Mouse (Mus musculus) neutrophil, adult 83 days (primary cell): Measurements from ENCODE around the gene Gm14401. TPM values are rescaled to one million over a fixed set of nuclear protein-coding genes. Genes with fewer than 3 reads are reported as not detected.

Source experiments
- total RNA-seq, 2 experiments: library from RNA; stranded (reverse); gene quantifications; one replicate each; pipeline ENCODE4 v1.2.4; 2023

Gm14401 gene
- not detected for total RNA-seq

DNA sequence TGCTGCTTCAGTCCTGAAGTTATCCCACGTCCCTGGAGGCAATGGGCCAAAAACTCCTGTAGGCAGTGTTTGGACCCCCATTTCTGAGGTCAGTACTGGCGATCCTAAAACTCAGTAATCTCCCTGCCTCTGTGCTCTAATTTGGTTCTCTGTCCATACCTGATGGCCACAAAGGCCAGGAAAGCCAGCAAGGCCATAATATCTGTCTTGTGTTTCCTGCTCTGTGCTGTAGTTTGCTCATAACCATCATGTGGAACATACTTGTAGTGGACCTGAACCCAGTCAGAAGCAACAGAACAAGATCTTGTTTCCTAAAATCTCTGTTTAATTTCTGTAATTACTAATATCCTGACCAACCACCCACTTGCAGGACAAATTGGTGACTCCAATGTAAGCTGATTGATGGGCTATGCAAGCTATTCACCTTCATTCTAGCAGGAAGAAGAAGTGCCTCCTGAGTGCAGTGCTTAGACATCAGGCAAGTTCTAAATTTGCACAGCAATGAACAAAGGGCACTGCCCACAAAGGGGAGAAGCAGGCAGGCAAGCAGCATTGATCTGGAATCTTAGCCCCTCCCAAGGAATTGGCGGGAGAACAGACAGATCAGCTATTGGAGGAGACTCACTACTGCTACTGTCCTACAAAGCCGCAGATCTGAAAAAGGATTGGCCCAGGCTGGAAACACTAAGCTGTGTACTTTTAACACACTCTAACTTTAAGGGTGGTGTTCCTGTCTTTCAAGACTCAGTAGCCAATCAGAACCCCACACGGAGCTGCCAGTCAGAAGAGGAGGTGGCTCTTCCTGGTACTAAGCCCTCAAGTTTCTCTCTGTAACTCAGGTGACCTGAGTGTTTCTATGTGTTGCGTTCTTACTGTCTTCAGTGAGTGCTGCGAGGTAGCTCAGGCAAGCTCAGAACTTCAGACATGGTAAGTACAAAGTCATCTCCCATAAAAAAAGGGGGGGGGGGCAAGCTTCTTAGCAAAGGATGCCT, at the start of gene Gm14401:
Gene Gm14401, plus strand, starts transcription at position 889 of the 992 bp plus-strand sequence.

Other genes starting within 250 kb of the Gm14401 start
- not detected for gene Gm14408, start 243.2 kb upstream of the Gm14401 start, total RNA-seq
- gene Gm14296, start 146.5 kb upstream of the Gm14401 start, total RNA-seq: under 1 TPM; 0.68 to 0.71 TPM
- gene Gm14419, start 73.4 kb upstream of the Gm14401 start, total RNA-seq: 1 to 10 TPM; 2.3 to 3.1 TPM
- gene Gm14410, start 132.1 kb downstream of the Gm14401 start, total RNA-seq: 1 to 10 TPM; 1.2 to 1.7 TPM
- gene Gm14409, start 192.7 kb downstream of the Gm14401 start, total RNA-seq: not detected
- not detected for gene Gm14412, start 250.0 kb downstream of the Gm14401 start, total RNA-seq